ENCODE assay signal across 8 mouse cellular contexts in genomic region chr5:81020281-81021005, GRCm38 (mm10). TPM values are rescaled to one million over a fixed set of nuclear protein-coding genes. Genes with fewer than 3 reads are reported as not detected.
A peak's percentile ranks its signal among the peaks of the same experiment; 100 is the strongest.
DNase-seq lines count a peak whose midpoint lies in the region; ATAC-seq and TF ChIP-seq lines count a peak whose summit lies in the region.

No protein-coding gene starts in this region.

- under 1% methylated on average over 65 of the region's 67 CpGs for WGBS in intestine, embryonic 15.5 days
- WGBS in limb, embryonic 10.5 days, result 0% methylated on average over 66 of the region's 67 CpGs
- WGBS in midbrain, embryonic 10.5 days, result under 1% methylated on average over 66 of the region's 67 CpGs
- WGBS in stomach, embryonic 14.5 days, result 0% methylated on average over 59 of the region's 67 CpGs

- H3K27ac ChIP-seq in cortical plate, adult 2 months (ENCODE audit: insufficient read depth, low read length), result peak overlapping the region; percentile 99
- peak overlapping the region; percentile 79 for H3K27ac ChIP-seq in intestine, embryonic 15.5 days
- H3K27ac ChIP-seq in limb, embryonic 10.5 days, result peak overlapping the region; percentile 98
- H3K27ac ChIP-seq in midbrain, embryonic 10.5 days (replicated peaks), result peak overlapping the region; percentile 99
- peak overlapping the region; percentile 92 for H3K27ac ChIP-seq in stomach, embryonic 14.5 days (ENCODE audit: low read length)

- no peak for TF ChIP-seq CTCF in cortical plate, adult 2 months (IDR thresholded peaks at IDR 0.05; ENCODE audit: extremely low read depth, insufficient read depth, low read length)

- peaks cover 61% of the 10 kb centered on the region for H3K27me3 ChIP-seq in erythroblast, embryonic 14.5 days (ENCODE audit: control insufficient read depth)
- H3K27me3 ChIP-seq in intestine, embryonic 15.5 days (replicated peaks), result peaks cover 10% of the 10 kb centered on the region
- peaks cover 5% of the 10 kb centered on the region; the same call in 1 of the 2 replicates for H3K27me3 ChIP-seq in limb, embryonic 10.5 days (ENCODE audit: low read depth, poor library complexity, severe bottlenecking)
- peaks cover 29% of the 10 kb centered on the region for H3K27me3 ChIP-seq in midbrain, embryonic 10.5 days (ENCODE audit: low read depth, poor library complexity, severe bottlenecking)
- no peaks in the 10 kb centered on the region for H3K27me3 ChIP-seq in stomach, embryonic 14.5 days (ENCODE audit: control insufficient read depth, insufficient read depth, low read length)

- ATAC-seq in erythroblast, adult 5-6 weeks (replicated peaks; ENCODE audit: low FRiP score, poor library complexity, severe bottlenecking), result no peak
- ATAC-seq in intestine, embryonic 15.5 days, result peak; percentile 61
- ATAC-seq in stomach, embryonic 14.5 days (ENCODE audit: insufficient number of reproducible peaks, insufficient read depth, low FRiP score, low read depth), result peak; percentile 25

- H3K4me1 ChIP-seq in erythroblast, embryonic 14.5 days (ENCODE audit: control insufficient read depth), result no peaks in the 10 kb centered on the region
- H3K4me1 ChIP-seq in cortical plate, adult 2 months (ENCODE audit: control insufficient read depth, insufficient read depth, low read length), result peaks cover 3% of the 10 kb centered on the region; the same call in 1 of the 2 replicates
- H3K4me1 ChIP-seq in intestine, embryonic 15.5 days (replicated peaks), result peaks cover 11% of the 10 kb centered on the region
- H3K4me1 ChIP-seq in limb, embryonic 10.5 days, result peaks cover 34% of the 10 kb centered on the region
- peaks cover 41% of the 10 kb centered on the region for H3K4me1 ChIP-seq in midbrain, embryonic 10.5 days
- H3K4me1 ChIP-seq in stomach, embryonic 14.5 days (ENCODE audit: control insufficient read depth, insufficient read depth, low read length), result 0 out of 2 replicates have a peak, but pooled peaks cover 3% of the 10 kb centered on the region

- H3K4me2 ChIP-seq in intestine, embryonic 15.5 days (replicated peaks), result peak overlapping the region; percentile 79
- peak overlapping the region; percentile 91 for H3K4me2 ChIP-seq in stomach, embryonic 14.5 days (replicated peaks; ENCODE audit: low read depth, low read length)

- H3K9me3 ChIP-seq in erythroblast, embryonic 14.5 days (ENCODE audit: control insufficient read depth, low read length), result no peaks in the 10 kb centered on the region
- no peaks in the 10 kb centered on the region for H3K9me3 ChIP-seq in intestine, embryonic 15.5 days
- H3K9me3 ChIP-seq in limb, embryonic 10.5 days (replicated peaks), result no peaks in the 10 kb centered on the region
- no peaks in the 10 kb centered on the region for H3K9me3 ChIP-seq in midbrain, embryonic 10.5 days (replicated peaks)
- no peaks in the 10 kb centered on the region for H3K9me3 ChIP-seq in stomach, embryonic 14.5 days (ENCODE audit: control insufficient read depth, low read depth, low read length)

- H3K9ac ChIP-seq in intestine, embryonic 15.5 days, result peak overlapping the region; percentile 54
- peak overlapping the region; percentile 81 for H3K9ac ChIP-seq in stomach, embryonic 14.5 days (replicated peaks; ENCODE audit: low read depth, low read length)

- peak; percentile 28 to 67 for DNase-seq in gastrocnemius, postnatal 4 days (ENCODE audit: low spot score in 2 of 2)
- DNase-seq in limb, embryonic 10.5 days (ENCODE audit: low spot score), result peak; percentile 80
- peak; percentile 84 for DNase-seq in midbrain, embryonic 10.5 days (ENCODE audit: low spot score)

- TF ChIP-seq POLR2A in cortical plate, adult 2 months (IDR thresholded peaks at IDR 0.05; ENCODE audit: extremely low read depth, insufficient read depth, low read length), result no peak; the same call in 1 of the 2 replicates

- H3K4me3 ChIP-seq in erythroblast, embryonic 14.5 days (replicated peaks), result peak overlapping the region; percentile 37
- H3K4me3 ChIP-seq in cortical plate, adult 2 months (ENCODE audit: insufficient read depth, low read length), result peak overlapping the region; percentile 91
- H3K4me3 ChIP-seq in intestine, embryonic 15.5 days (replicated peaks), result peak overlapping the region; percentile 58
- peak overlapping the region; percentile 88 for H3K4me3 ChIP-seq in limb, embryonic 10.5 days
- peak overlapping the region; percentile 84 for H3K4me3 ChIP-seq in midbrain, embryonic 10.5 days
- H3K4me3 ChIP-seq in stomach, embryonic 14.5 days (ENCODE audit: low read depth, low read length), result peak overlapping the region; percentile 72

- H3K36me3 ChIP-seq in erythroblast, embryonic 14.5 days (ENCODE audit: control insufficient read depth), result no peaks in the 10 kb centered on the region
- H3K36me3 ChIP-seq in intestine, embryonic 15.5 days, result no peaks in the 10 kb centered on the region
- H3K36me3 ChIP-seq in limb, embryonic 10.5 days, result no peaks in the 10 kb centered on the region
- no peaks in the 10 kb centered on the region for H3K36me3 ChIP-seq in midbrain, embryonic 10.5 days
- H3K36me3 ChIP-seq in stomach, embryonic 14.5 days (ENCODE audit: control insufficient read depth, insufficient read depth, low read length), result no peaks in the 10 kb centered on the region

RNA-seq across cellular contexts. Expression of gene Adgrl3, which starts 0.5 kb away (rescaled TPM):
- polyA plus RNA-seq in erythroblast, embryonic 14.5 days (2012), result not detected in 2 replicates
- total RNA-seq in erythroblast, adult 5-6 weeks (2015; ENCODE audit: low replicate concordance), result not detected in 2 replicates
- 0.84 TPM in 1 of 2 replicates, not detected in the other for total RNA-seq in erythroblast, adult 5-6 weeks (2017; ENCODE audit: low replicate concordance)
- 63.0 and 64.8 TPM in 2 replicates for polyA plus RNA-seq in cortical plate, adult 2 months (2012; rRNA removed)
- 10 to 100 TPM; 26.5 to 28.9 TPM for total RNA-seq in gastrocnemius, postnatal 4 days (2021)
- polyA plus RNA-seq in intestine, embryonic 15.5 days (2015; fragmentation: Nextera tagmentation; extraction: Ambion mirVana), result 9.5 and 10.9 TPM in 2 replicates
- polyA plus RNA-seq in limb, embryonic 10.5 days (2016; fragmentation: Nextera tagmentation; extraction: Ambion mirVana), result 9.4 and 15.0 TPM in 2 replicates
- polyA plus RNA-seq in midbrain, embryonic 10.5 days (2016; fragmentation: Nextera tagmentation; extraction: Ambion mirVana), result 11.7 and 16.4 TPM in 2 replicates
- 35.5 and 38.4 TPM in 2 replicates for polyA plus RNA-seq in stomach, embryonic 14.5 days (2014; fragmentation: Nextera tagmentation; extraction: Ambion mirVana)

Comparison
In these comparisons a context has a peak if more than half of its experiments do, and no peak if none do; other contexts are left out.
1. H3K4me3 ChIP-seq: peak in every context shown above with its lines; median percentile 91 in cortical plate, adult 2 months; 88 in limb, embryonic 10.5 days; 84 in midbrain, embryonic 10.5 days; 72 in stomach, embryonic 14.5 days; 58 in intestine, embryonic 15.5 days; 37 in erythroblast, embryonic 14.5 days.
2. RNA of gene Adgrl3, which starts 0.5 kb away (polyA plus RNA-seq): 63.0 to 64.8 TPM in cortical plate, adult 2 months, 35.5 to 38.4 TPM in stomach, embryonic 14.5 days, 9.4 to 15.0 TPM in limb, embryonic 10.5 days, 11.7 to 16.4 TPM in midbrain, embryonic 10.5 days and 9.5 to 10.9 TPM in intestine, embryonic 15.5 days; not detected in erythroblast, embryonic 14.5 days; every median in the first group is over 10 times any median in the second.
3. Peak in every context shown above with its lines, with median percentiles within 50 percentile points of each other: H3K27ac ChIP-seq and DNase-seq.